Mouse (Mus musculus) 416B (cell line): ENCODE measurements at regions not wholly inside any gene's neighbourhood (a gene's known extent, or its start where the extent isn't known, plus 50 kb on each side); places are given as distances from the start of the nearest gene placed in this dataset.
"Not testable (repeated sequence)": the region's sequence is repeated elsewhere in the genome, so short reads cannot be mapped to it uniquely, and the experiment has no call there.

Source experiments
- DNase-seq: peaks from one replicate; pipeline ENCODE4 v3.0.0; 2011; ENCODE audit warnings: low read depth

DNA sequence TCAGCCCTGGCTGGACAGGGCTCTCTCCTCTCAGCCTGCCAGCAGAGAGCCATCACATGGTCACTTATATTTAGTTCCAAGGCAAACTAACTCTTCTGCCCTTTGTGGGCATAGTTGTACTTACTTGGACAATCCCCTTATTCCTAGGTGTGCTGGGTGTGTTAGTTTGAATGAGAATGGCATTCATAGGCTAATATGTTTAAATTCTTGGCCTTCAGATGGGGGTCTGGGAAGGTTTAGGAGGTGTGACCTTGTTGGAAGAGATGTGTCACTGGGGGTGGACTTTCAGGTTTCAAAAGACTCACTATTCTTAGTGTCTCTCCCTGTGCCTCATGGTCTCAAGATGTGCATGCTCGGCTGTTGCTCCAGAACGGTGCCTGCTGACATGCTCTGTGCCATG is 250.5 kb upstream of the Myo3a start:
- no peak for DNase-seq

DNA sequence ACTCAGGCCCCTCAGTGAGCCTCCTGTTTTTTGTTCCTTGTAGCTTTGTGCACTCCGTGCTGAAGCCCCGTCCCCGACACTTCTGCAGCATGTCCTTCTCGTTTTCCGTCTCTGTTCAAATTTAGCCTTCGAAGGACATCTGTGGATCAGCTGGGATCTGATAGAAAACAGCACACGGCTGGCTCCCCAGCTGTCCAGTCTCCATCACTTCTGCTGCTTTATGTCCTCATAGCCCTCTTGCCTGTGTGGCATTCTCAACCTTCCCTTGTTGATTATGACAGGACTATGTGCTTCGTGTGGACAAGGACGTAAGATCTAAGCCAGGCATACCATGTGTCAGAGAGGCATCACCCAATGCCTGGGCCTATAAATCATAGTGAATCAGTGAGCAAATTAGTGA is 247.1 kb upstream of the Myo3a start:
- no peak for DNase-seq

DNA sequence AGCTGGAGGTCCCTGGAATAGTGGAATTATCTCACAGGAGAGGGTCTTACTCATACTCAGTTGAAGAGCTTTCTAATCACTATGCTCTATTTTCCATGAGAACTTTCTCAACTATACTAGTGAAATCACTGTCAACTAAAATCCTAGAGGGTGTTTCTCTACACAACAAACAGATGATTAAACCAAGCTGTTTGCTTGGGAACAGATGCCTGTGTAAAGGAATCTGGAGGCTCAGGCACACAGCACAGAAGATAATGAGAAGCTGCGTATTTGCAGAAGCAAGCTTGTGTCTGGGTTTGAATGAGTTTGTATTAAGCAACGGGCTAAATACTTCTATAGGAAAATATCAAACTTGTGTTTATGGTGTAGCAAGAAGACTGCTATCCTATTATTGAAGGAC is 202.9 kb upstream of the Myo3a start:
- DNase-seq, result no peak

DNA sequence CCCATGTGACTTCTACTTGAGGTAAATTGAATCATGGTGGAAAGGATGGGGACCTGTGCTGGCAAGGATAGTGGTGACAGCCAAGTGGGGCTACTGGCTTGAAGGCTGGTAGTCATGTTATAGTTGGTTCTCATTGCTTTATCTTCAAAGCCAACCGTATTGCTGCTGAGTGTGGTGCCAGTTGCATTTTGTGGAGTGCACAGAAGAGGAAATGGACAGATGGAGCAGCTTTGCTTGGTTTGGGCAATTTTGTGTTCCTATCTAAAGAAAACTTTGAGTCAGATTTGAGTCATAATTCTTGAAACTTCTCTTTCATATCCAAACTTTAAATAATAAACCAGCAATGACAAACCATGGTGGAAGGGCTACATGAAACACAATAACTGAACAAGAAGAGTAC is 200.5 kb upstream of the Myo3a start:
- no peak for DNase-seq

DNA sequence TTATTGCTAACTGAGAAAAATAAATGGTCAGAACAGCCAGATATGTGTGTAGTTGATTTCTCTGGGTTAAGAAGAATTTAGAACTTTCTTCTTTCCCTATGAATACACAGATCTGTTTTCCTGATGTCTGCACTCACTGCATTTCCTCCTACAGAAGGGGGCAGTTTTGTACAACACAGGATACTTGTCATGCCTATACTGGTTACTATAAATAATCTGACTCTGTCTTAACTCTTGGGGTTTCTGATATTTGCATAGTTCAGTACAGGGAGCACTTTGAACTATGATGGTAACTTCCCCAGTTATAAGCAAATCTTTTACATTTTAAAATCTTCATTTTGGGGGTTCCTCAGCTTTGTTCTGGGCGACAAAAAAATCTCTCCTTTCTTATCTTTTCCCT is 198.7 kb upstream of the Myo3a start:
- no peak for DNase-seq

DNA sequence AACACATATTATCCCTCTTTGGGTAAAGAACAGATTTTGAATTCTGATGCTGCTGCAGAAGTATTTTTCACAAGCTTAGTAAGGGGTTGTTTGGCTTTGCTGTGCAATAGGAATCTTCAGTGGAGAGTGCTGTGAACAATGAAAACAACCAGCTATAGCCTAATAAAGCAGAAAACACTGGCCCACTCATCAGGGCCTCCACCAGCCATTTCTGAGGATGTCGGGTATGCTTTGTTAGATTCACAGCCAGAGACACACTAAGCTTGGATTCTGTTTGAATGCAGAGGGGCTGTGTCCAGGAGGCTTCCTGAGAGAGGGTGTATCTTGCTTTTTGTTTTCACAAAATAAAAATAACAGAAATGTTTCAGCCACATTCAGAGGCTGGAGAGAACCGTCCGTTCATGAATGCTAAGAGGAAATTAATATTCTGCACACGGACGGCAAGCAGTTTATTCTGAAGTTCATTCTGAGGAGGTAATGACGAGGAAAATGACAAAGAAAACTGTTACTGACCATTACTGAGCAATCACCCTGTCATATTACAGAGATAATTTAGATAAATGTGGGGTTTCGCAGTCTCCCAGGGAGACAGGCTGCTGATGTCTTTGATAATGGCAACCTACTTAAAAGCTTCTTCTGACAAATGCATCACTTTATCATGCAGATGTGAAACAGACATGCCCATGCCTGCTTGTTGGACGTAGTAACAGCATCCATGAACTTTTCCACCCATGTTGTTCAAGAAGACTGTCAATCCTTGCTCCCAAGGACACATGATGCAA is 198.1 kb upstream of the Myo3a start:
- no peak for DNase-seq

DNA sequence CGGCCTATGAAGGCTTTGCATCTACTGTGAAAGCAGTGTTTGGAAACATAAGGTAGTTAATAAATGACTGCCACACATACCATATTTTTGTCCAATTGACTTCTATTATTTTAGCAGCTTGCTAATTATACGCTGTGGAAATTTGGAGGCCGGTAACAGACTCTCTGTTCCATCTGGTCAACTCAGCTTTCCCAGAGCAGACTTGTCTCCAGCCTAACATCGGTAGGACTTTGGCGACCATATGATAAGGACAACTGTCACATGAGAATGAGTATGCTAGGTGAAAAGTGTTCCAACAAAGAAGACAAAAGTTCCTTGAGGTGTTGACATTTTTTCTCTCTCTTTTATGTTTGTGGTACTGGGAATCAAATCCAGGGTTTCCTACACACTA is 197.5 kb upstream of the Myo3a start:
- no peak for DNase-seq

DNA sequence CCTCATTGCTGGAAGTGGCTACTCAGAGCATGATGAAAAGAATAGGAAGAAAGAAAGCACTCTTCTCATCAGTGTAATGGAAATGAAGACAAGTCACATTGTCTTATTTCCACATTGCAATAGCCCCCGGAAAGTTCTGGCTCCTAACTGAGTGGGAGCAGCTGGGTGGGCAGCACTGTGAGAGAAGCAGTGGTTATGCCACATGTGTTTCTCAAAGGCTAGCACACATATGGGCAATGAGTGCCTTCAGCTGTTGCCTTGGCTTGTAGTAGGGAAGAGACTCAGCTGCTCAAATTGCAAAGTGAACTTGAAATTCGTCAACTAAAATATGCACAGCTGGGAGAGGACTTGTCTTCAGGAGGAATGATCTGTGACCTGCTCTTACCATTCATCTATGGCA is 190.5 kb upstream of the Myo3a start:
- no peak for DNase-seq

DNA sequence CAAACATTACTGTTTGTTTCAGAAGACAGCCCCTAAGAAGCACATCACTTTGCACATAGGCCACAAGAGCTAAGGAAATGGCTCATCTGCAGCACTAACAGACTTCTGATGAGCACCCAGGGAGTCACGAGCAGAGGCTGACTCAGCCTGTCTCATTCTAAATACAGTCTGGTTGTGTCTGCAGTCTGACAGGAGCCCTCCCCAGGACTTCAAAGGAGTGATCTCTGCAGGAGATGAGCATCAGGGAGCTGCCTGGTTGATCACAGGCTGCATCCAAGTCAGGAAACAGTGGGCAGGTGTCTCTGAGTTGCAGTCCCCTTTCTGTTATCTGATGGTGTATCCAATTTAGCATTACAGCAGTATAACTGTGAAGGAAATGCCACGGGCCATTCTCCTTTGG is 188.5 kb upstream of the Myo3a start:
- no peak for DNase-seq

DNA sequence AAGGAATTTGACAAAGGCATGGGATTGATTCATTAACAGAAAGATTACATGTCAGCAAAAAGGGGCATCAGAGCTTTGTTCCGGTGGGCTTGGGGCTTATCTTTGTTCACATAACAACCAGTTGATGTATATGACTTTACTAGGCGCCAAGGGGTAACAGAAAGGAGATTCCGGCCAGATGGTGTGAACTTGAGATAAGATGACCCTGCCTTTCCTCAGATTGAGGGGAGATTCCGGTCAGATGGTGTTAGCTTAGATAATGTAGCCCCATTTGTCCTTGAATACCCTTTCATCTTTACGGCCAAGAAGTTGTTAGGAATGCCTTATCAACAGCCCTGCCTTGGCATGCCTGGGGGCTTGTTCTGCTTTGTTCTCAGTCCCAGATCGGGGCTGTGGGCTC is 183.4 kb upstream of the Myo3a start:
- not testable (repeated sequence) for DNase-seq

DNA sequence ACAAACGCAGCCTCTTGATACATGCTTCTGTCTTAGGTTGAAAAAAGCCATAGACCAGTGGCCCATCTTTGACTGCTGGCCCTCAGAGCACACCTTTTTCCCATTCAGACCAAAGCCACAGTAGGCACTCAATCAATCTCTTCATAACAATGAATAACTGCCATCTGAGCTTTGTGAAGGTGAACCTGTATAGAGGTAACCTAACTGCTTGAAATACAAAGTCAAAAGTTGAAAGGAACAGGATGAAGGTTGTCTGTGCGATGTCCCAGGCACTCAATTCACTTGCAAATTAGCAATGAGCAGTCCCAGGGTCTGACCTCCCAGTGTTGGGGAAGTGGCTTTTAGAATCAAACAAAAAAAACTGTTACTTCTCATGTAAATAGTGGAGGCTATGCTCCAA is 182.4 kb upstream of the Myo3a start:
- DNase-seq, result no peak

DNA sequence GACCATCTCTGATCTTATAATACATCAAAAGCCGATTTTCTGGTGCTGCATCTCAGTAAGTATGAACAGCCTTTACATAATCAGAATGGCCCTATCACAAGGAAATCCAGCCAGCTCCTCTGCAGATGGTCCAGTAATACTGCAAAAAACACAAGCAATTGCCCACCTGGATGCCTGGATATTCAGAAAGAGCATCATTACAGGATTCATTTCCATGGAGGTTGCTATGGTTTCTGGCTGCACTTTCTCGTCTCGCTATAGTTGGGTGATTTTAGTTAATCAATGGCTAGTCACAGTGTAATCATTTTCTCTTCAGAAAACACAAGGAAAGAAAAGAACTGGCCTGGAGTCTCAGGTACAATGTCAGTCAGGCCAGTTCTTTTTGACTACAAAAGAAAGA is 179.8 kb upstream of the Myo3a start:
- no peak for DNase-seq

DNA sequence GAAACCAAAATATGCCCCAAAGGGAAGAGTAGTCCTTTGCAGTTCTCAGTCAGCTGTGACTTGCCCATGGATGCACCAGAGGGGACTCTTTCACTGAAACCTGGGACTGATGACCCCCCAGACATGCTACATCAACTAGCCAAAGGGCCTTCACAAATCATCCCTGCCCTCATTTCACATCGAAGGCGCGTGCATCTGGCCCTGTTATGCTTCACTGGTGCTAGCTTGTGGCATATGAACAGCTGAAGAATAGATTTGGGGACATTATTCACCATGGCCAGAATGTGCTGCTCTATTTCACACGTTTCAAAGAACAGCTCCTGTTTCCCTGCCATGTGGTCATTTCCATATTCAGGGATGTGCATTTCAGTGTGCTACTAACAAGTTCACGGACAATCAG is 160.8 kb upstream of the Myo3a start:
- DNase-seq, result no peak

DNA sequence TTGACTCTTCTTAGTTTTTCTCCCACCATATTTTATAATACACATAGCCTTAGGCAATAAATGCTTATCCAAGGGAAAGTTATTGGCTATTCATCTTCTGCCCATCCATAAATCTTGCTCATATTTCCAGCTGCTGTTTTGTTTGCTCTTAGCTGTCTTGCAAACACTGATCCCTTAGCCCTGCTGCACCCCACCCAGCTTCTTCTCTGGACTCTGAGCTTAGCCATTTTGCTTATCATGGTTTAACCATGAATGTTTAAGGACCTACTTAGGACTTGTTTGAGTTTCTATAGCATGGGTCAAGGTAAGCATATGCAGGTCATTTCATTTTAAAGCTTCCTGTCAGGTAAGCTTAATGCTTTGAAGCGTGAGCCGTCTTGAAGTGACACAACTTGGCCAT is 130.5 kb upstream of the Myo3a start:
- no peak for DNase-seq

DNA sequence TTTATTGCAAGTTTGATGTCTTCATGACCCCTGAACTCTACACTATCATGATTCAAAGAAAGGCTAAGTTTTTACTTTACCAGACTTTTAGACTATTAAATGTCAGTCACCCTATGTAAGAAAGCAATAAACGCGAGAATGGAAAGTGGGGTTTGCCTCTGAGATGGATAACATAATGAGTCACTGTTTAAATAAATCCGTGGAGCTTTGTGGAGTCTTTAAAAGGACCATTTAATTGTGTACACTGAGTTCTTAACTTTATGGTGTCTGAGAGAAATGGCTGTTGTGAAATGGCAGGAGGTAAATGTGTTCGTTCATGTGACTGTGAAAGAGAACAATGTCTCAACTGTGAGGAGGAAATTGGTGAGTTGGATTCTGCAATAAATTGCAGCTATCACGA is 122.2 kb upstream of the Myo3a start:
- DNase-seq, result no peak

DNA sequence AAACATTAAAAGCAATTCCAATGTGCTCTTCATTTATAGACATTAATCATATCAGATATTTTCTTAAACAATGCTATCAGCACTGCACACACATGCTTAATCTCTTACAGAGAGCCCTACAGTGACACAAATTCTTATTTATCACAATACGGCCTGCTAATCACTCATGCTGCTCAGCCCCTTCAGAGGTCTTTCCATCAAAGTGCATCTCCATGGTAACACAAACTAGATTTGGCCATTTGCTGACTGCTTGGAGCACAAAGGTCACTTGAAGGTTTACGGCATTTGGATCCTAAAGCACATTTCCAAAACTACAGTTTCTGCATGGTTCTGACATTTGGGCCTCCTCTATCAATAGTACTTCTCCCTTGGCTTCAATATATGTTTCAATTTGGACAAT is 77.6 kb upstream of the Myo3a start:
- no peak for DNase-seq

DNA sequence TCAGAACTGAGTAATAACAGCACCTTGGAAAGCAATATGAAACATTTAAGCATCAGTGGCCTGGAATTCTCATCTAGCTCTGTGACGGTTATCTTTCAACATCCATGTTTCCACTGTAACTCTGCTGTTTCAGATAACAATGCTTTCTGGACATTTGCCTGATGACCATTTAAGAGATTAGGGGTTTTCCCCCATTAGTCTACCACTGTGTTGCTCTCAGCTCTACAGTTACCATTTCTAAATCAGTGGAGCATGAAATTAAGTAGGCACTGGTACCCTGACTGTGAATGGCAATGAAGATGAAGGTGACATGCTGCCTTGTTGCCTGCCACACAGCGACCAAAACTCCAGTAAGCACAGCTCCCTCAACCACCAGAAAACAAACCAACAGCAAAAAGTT is 70.7 kb upstream of the Myo3a start:
- DNase-seq, result no peak

DNA sequence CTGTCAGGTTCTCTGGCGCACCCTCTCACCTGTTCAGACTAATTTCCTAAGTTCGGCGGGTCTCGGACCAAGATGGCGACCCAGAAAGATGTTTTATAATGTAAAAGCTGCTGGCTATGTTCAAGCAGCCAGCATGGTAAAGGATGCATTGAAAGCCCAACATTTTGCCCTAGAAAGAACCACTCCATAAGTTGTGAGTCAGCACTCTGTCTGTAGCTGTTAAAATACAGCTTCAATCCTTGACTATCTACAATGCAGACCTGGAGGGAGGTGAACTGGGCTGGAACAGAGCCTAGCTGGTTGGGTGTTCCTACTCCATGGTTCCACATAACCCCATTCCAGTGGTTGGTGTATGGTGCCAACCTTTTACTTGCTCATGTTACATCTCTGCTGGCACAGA is 61.9 kb upstream of the Myo3a start:
- DNase-seq, result no peak

DNA sequence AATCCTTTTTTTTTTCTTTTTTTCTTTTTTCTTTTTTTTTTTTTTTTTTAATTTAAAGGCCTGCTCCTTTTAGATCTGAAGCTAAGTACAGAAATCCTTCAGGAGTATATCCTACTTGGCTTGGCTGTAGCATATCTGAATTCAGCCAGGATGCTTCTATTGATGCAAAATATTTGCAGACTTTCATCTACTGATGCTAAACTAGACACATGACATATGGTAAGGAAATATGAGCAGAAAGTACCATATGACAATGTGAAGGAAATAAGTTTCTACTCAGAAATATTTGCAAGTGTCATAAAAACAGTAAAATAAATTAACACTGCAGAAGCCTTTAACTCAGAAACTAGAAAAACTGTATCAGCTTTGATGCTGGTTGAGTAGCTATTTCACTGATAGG is 61.4 kb upstream of the Myo3a start:
- no peak for DNase-seq
